Mouse (Mus musculus) v-Abl transformed pro-B cells (cell line): Measurements from ENCODE around the gene Zc3h7b.

ENCODE experiments used
- in situ Hi-C, 2 experiments: fragments of 400-800 bp; cut with MboI; formaldehyde crosslinking; loops; one replicate each; pipeline ENCODE4 v1.15.1; 2025; ENCODE audit not compliant: unreplicated experiment in 2 of 2

Gene Zc3h7b

DNA sequence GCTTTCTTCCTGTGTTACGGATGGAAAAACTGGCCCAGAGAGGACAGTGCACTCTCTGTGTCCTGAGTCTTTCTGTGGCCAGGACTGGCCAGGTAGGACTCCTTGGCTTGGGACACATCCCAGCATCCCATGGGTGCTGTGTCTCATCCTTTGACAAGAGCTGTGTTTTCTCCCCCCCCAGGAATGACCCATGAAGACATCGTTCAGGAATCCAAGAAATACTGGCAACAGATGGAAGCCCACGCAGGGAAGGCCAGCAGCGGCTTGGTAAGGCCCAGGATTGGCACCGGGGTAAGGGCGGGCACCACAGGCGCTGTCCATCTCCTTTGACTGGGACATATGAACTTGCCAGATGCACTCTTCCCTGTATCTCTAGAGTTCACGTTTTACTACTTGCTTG is 40.8 kb downstream of the Zc3h7b start:
- in situ Hi-C loops: no loop called here

DNA sequence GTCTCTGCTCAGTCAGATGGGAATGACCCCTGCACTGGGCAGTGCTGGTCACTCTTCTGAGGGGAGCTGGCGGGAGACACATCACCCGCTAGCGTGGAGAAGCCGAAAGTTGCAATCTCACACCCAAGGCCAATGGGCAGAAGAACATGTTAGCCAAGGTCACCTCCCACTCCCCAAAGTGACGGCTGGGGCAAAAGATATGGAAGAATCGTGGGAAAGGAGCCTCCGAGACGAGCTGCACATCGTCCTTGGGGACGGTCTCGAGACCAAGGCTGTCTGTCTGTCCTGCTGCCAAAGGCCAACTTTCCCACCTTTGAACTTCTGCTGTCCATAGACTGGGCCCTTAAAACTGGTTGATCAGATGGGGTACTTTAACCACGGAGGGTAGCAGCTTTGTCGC is 42.7 kb downstream of the Zc3h7b start:
- in situ Hi-C loops: no loop called here

DNA sequence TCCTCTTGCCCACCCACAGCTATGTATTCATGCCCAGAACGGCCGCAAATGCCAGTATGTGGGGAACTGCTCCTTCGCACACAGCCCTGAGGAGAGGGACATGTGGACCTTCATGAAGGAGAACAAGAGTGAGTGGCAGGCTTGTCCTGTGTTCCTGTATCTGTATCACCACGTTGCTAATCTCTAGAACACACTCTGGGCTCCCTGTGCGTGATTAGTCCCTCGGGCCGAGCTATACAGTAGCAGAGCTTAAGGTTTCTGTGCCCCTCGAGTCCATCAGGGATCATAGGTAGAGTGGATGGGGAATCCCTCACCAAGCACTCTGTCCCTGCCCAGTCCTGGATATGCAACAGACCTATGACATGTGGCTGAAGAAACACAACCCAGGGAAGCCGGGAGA is 47.6 kb downstream of the Zc3h7b start:
- in situ Hi-C loops: loop anchor here in 1 of 2 experiments (10.0 kb wide), 1 partner anchor 112 kb away; no protein-coding TSS in a partner anchor

DNA sequence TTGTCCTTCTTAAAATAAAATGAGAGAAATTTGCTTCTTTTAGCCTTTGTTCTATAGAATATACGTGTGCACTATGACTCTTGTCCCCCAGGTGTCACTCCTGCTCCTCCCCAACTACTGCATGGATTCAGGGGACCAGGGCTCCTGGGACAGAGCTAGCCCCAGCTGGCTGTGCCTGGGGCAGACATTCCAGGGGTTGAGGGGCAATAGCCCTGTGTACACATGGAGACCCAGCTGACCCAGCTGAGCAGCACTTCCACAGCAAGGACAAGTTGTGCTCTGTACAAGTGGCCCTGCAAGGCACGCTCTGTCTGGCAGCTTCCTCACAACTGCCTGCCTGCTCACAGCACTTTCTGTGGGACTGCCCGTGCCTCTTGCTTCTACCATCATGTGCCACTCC is 51.4 kb downstream of the Zc3h7b start:
- in situ Hi-C loops: loop anchor here in 1 of 2 experiments (10.0 kb wide), 1 partner anchor 109 kb away; no protein-coding TSS in a partner anchor

DNA sequence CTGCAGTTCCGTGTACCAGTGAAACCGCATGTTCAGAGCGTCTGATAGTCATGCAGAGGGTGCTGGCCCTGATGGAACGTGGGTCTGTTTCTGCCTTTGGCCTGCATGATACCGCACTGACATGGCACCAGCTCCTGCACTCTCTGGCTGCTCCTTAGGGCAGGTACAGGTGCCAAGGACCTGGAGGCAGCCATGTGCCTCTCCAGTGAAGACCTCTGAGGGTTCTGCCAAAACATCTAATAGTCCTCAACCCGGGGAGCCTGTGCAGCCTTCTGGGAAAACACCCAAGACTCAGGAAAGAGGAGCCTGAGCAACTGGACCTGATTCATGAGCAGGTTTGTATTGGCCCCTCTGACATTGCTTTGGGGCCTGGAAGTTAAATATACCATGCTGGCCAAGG is 53.0 kb downstream of the Zc3h7b start:
- in situ Hi-C loops: loop anchor here in 1 of 2 experiments (10.0 kb wide), 1 partner anchor 107 kb away; no protein-coding TSS in a partner anchor

DNA sequence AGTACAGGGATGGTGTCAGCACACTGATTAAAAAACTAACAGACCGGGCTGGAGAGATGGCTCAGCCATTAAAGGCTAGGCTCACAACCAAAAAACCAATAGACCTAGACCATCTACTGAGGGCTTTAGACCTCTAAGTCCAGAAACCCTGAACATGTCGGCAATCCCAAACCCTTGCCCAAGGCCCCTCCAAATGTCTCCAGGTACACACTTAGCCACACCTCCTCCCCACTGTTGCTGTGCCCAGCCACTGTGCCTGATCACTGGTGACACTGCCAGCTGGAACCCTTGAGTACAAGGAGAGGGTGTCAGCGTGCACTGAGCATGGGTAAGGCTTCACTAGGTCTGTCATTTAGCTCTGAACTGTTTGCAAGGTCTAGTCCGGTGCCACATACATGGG is 53.6 kb downstream of the Zc3h7b start:
- in situ Hi-C loops: loop anchor here in 1 of 2 experiments (10.0 kb wide), 1 partner anchor 106 kb away; no protein-coding TSS in a partner anchor

DNA sequence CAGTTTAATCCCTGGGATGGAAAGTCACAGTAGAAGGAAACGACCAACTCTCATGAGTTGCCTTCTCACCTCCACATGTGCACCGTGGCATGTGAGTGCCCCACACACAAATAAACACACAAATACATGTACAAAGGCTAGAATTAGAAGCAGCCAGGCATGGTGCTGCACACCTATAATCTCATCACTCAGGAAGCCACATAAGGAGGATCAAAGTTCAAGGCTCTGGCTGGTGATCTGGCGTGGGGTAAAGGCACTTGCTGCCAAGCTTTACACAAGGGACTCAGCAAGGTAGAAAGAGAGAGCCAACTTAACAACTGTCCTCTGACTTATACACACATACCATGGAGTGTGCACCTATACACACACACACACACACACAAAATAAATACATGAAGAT is 55.5 kb downstream of the Zc3h7b start:
- in situ Hi-C loops: no loop called here

DNA sequence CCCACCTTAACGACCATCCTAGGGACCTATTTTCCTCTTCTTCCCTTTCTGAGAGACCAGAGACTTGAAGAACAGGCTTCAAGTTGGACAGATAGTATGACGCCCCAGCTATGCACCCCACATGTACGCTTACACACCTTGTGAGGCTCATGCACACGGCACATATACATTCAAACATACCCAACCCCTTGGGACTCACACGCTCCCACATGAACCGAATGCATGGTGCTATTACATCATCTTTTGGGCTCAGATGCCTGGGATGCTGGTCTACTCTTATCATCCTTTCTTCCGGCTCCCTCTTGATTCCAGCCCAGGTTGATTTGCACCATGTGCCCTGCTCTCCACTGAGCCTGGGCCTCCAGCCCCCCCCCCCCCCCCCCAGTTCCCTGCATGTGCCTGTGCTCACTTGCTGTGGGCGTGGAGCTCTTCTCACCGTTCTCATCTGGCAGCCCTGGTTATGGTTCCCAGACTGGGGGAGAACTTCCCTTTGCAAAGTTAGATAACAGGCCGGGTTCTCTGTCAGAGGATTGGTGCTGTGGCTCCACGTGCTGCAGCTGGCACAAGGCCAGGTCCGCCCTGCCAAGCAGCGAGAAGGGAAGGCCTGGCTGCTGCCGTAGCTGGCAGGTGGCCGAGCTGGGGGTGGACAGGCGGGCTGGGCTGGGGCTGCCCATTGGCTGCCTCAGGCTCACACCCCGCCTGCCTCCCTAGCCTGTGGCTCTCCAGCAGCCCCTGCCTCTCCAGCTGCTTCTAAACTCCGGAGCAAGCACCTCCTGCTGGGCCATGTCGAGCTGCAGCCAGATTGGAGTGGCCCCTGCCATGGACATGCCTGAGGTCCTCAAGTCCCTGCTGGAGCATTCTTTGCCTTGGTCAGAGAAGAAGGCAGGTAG is 57.4 kb downstream of the Zc3h7b start, which contains the start of gene Tef:
TSS of gene Tef (plus strand) at position 421 of the 890 bp plus-strand sequence.
- in situ Hi-C loops: no loop called here

DNA sequence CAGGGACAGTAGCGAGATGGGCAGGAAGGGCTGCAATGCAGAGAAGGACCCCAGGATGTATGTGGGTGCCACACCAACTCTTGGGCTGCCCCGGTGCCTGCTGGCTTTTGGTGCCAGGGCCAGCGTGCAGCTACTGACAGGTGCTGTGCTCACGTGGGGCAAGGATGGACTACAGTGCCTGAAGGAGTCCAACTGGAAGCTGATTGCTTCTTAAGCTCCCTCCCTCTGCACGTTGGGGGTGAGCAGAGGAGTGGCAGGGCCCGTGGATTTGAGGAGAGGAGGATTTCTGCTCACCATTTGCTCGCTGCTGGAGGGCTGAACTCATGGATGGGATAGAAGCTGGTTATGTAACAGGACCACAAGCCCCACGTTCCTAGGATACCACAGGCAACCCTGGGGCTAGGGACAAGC is 58.1 kb downstream of the Zc3h7b start:
- in situ Hi-C loops: no loop called here

DNA sequence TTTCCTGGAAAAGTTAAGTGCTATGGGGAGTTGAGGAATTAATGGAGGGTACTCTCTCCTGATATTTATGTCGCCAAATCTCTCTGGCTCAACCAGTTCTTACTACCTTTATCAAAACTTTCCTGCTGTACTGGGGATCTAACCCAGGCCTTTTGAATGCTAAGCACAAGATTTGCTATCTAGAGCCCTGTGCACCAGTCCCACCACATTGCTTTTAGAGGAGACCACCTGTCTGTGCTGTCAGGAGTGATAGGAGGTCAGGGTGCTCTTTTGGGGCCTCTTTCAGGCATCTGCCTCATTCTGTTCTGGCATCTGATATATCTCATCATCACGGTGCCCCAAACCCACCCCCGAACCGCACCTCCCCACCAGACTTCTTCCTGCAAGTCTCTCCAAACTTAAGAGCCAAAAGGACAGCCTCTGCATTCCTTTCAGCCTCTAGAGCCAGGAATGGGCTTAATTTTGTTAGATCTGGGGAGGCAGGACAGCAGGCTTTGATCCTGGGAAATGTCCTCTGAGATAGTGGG is 58.6 kb downstream of the Zc3h7b start:
- in situ Hi-C loops: no loop called here

DNA sequence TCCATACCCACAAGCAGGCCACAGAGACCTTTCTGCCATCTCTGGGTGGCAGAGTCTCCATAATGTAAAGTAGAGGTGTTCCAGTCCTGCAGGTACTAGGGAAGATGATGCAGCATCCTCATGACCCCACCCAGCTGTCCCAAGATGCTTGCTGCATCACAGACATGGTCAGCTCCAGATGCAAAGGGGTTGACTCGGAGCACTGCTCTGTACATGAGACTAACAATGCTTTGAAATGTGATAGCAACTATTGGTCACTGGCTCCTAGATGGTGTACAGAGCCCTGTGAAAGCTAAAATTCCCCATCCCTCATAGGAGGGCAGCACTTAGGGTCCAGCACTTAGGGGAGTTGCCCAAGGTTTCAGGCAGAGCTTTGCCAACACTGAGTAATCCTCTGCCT is 59.3 kb downstream of the Zc3h7b start:
- in situ Hi-C loops: no loop called here

DNA sequence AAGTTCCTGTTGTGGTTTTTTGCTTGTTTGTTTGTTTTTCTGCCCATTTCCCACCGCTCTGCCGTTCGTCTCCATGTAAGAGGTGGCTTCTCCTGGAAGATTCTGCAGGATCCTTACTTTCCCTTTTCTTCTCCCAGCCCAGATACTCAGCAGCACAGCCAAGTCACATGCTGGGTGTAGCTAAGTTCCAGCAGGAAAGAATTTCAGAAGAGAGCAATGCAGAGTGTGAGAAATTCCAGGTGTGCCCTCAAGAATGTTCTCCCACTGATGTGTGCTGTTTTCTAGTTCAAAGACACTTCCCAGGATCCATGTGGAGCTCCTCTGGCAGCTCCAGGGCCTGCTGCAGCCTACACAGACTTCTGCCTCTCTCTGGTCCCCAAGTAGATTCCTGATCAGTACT is 60.0 kb downstream of the Zc3h7b start:
- in situ Hi-C loops: no loop called here

DNA sequence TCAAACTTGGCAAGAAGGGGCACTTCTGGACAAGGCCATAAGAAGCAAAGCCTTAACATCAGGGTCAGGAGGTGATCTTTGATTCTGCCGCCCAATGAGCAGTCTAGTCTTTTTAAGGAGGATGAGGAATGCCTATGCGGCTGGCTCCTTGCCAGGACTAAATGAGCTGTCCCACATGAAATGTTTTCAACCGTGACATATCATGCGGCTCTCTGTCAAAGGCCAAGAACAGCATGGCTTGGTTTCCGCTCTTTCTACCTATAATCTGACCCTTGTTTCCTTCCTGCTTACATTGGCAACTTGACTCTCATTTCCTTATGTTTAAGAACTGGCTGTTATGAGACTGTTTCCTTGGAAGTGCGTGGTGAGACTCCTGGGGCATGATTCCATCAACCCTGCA is 60.8 kb downstream of the Zc3h7b start:
- in situ Hi-C loops: no loop called here

DNA sequence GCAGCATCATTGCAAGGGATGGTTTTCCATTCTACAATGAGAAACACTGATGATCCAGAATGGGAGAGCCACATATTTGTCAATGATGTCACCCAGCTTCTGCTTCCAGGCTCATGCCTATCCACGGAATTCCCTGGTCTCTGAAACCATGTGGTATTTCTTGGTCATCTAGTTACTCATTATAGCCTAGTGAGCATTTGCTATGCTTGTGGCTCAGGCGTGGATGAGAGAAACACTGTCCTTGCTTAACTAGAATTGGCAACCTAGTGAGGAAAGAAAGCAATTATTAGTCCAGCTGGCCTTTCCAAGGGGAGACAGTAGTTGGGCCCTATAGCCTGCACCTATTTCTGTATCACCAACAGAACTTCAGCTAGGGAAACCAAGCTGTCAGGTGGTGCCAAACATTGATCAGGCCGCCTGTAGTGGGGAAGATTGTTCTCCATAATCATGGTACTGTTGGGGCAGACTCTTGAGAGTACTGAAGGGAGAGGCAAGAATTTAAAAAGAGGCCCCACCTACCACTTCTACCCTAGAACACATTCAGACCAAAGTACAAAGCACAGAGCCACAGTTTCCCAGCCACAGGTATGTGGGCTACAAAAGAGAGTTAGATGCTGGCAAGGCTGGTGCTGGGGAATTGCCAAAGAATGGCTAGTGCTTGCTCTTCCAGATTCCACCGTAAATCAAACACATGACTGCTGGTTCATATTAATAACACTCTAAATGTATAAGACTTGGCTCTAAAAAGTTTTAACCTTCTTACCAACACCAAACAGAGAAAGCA is 62.0 kb downstream of the Zc3h7b start:
- in situ Hi-C loops: no loop called here

DNA sequence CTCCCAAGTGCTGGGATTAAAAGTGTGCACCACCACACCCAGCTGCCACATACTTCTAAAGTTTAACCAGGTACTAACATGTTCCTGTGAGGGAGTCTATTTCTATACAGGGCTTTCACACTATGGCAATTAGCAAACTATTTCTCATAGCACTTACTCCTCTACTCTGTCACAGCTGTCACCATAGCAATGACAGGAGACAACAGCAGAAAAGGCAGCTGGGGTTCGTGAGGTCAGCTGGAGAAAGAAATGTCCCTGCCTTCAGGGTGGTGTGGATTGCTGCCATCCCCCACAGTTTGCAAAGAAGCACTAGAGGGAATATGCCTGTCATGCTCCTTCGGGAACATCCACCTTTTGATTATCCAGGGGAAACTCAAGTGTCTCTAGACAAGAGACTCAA is 63.9 kb downstream of the Zc3h7b start:
- in situ Hi-C loops: no loop called here

DNA sequence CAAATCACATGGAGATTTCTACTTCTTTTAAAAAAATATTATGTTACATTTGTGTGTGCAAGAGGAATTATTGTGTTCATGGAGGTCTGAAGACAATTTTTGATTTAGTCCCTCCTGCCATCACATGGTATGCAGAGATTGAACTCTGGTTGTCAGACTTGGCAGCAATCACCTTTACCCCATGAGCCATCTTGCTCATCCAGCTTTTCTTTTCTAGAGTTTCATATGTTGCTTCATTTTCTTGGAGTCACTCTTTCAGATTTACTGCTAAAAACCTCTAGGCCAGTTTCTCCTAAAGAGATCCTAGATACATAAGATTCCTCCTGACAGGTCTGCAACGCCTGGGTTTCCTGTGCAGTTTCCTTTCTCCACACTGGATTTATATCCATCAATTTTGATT is 64.7 kb downstream of the Zc3h7b start:
- in situ Hi-C loops: no loop called here

DNA sequence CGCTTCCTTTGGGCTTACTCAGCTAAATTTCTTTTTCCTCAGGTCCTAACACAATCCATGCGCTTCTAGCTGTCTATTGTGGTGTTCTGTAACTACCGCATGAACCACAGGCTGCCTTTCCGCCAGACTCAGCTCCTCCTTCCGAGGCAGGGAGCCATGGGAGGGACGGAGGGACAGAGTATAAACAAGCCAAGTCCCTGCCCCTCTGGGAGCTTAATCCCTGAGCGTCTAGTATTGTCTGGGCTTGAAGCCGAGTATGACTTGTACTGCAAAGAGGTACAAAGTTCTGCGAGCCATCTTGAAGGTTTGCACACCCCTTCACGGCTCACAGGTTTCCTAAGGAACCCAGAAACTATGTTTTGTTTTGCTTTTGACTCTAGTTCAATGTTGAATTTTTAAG is 65.3 kb downstream of the Zc3h7b start:
- in situ Hi-C loops: loop anchor here in 1 of 2 experiments (5.0 kb wide), 1 partner anchor 52 kb away; no protein-coding TSS in a partner anchor

DNA sequence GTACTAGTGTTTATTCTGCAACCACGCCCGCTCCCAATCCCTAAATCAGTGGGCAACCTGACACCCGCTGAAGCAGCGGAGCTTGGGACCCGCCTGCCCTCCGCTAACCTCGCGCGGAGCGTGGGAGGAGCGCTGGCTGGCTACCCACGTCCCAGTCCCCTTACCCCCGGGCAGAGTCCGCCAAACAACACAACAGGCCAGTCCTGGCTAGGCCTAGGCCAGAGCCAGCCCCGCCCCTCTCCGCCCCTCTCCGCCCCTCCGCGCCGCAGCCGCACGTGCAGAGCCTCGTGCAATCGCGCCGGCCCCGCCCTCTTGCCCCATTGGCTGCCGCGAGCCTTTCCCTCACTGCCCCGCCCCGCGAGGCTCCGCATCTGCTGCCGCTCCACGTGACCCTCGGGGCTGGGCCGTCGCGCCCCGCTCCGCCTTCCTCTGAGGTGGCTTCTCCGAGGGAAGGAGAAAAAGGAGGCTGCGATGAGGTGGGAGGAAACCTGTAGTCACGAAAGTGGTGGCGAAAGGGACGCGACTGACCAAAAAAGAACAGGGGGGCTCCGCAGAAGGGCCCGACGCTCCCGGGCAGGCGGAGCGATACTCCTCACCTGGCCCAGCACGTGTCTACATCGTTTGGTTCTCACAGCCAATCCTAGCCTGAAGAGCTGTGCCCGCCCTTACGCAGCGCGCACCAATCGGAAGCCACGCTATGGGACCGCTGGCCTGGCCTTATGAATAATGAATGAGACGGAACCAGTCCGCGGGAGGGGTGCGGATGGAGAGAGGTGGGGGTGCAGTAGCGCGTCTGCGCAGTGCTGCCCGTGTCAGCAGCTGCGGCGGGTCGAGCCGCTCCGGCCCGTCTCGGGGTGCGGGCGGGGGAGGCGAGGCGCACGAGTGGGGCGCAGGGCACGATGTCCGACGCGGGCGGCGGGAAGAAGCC is 66.1 kb downstream of the Zc3h7b start:
- in situ Hi-C loops: loop anchor here in 1 of 2 experiments (5.0 kb wide), 1 partner anchor 51 kb away; no protein-coding TSS in a partner anchor

DNA sequence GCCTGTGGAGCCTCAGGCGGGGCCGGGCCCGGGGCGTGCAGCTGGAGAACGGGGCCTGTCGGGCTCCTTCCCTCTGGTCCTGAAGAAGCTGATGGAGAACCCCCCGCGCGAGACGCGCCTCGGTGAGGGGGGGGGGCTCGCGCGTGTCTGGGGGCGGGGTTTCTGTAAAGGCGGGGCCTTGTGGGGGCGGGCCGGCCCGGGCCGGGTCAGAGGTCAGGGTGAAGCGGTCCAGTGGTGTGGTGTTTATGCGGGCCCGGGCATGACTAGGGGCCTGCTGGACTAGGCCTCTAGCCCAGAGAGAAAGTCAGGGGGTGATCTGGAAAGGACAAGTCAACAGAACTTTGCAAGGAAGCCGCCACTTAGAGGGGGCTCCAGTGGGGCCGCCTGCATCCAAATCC is 66.7 kb downstream of the Zc3h7b start:
- in situ Hi-C loops: loop anchor here in 1 of 2 experiments (5.0 kb wide), 1 partner anchor 51 kb away; no protein-coding TSS in a partner anchor

DNA sequence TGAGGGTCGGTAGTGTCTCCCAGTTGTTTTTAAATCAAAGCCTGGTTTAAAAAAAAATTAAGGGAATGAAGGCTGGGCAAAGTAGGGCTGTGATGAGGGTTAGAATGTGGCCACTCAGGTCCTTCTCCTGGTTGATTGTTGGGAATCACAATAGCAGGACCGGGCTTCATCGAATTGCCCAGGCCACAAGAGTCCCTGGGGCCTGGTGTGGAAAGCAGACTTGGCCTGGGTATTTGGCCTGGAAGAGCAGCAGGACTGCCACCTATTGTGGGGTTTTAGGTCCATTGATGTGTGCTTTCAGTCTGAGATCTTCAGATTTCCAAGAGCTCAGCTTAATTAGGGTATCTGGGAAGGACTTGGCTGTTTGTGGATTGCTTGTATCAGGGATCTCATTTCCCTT is 67.4 kb downstream of the Zc3h7b start:
- in situ Hi-C loops: loop anchor here in 1 of 2 experiments (5.0 kb wide), 1 partner anchor 50 kb away; no protein-coding TSS in a partner anchor
